Mouse (Mus musculus): ENCODE data around the gene Nbea. TPM values are rescaled to one million over a fixed set of nuclear protein-coding genes. Genes with fewer than 3 reads are reported as not detected.

Gene Nbea
- total RNA-seq, 1 experiment, result 9.1 TPM

DNA sequence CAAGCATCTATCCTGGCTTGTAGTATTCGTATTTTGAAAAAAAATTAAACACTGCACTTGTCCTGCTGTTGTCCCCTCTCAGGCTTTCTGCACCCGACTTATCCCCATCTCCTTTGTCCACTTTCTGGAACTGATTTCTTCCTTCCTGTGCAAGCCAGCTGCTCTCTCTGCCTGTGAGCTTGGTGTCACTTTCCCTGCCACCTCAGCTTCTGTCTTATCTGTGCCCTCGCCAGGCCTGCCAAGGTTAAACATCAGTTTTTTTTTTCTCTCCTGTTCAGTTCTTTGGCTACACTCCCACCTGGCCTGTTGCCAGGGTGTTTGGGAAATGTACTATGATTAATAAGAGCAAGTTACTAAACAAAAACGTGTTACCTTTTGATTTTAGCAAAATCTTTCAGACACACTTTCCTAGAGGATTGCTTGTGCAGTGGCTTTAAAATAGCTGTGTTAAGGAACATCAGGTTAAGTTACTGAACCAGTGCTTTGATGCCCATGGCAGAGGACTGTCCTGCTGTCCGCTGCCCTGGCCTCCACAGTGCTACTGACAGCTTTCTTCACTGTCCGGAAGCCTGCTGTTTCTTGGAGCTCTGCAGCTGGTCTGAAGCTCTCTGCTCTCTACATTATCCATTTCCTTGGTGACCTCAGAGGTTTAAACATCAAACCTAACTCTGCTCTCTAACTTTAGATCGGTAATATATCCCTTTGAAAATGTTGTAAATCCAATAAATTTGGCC lies 389.5 kb downstream of the Nbea start:
- Histone ChIP-seq H3K9me3 (ENCODE audit: control insufficient read depth, insufficient read depth, low read depth, low read length) (no peaks in the 10 kb centered on the region), H3K4me3 (ENCODE audit: insufficient read depth in 1 of 2, low read depth in 1 of 2, low read length in 2 of 2, poor library complexity in 1 of 2, severe bottlenecking in 1 of 2) (no peak overlapping the region), H3K36me3 (ENCODE audit: control insufficient read depth, insufficient read depth, low read length, poor library complexity, severe bottlenecking) (no peaks in the 10 kb centered on the region), H3K9ac (ENCODE audit: insufficient read depth, low read depth, low read length, poor library complexity, severe bottlenecking) (no peak overlapping the region), H3K27ac (ENCODE audit: insufficient read depth, low read depth, low read length, poor library complexity, severe bottlenecking) (no peak overlapping the region), H3K4me1 (ENCODE audit: control insufficient read depth in 2 of 2, insufficient read depth in 2 of 2, low read length in 2 of 2, poor library complexity in 1 of 2) (no peaks in the 10 kb centered on the region)
- in situ Hi-C loops (cut with MboI; ENCODE audit: low sequenced_read_pairs in 2 of 2, unreplicated experiment in 2 of 2), result no loop called here
- TF ChIP-seq ZNF384 (IDR thresholded peaks at IDR 0.05; ENCODE audit: low read depth, low read length) (no peak), HCFC1 (IDR thresholded peaks at IDR 0.05; ENCODE audit: borderline replicate concordance, insufficient read depth, low read length) (no peak), MAFK (IDR thresholded peaks at IDR 0.05; ENCODE audit: insufficient read depth, low read depth, low read length) (no peak), ZC3H11A (IDR thresholded peaks at IDR 0.05; ENCODE audit: borderline replicate concordance, low read depth, low read length) (no peak), CHD2 (IDR thresholded peaks at IDR 0.05; ENCODE audit: low read depth, low read length) (no peak)
- no peak for DNase-seq (ENCODE audit: low read depth, low spot score)

DNA sequence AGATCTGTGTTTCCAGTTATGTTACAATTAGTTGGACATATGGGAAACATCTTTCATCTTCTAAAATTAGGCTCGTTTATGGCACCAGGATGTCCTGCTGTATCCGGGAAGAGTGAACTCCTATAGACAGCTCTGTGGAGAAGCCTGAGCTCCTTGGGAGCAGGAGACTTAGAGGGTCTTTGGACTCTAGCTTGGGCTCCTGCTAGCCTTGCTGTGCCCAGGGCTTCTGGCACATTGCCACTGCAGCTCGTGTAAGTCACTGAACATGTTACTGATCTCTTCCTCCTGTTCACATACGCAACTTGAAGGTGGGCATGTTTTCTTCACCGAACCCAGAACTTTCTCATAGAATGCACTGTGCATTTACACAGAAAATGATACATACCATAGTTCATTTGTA lies 391.2 kb downstream of the Nbea start:
- in situ Hi-C loops (cut with MboI; ENCODE audit: low sequenced_read_pairs in 2 of 2, unreplicated experiment in 2 of 2), result no loop called here
- H3K4me3 ChIP-seq (ENCODE audit: insufficient read depth in 1 of 2, low read depth in 1 of 2, low read length in 2 of 2, poor library complexity in 1 of 2, severe bottlenecking in 1 of 2), result no peak overlapping the region
- no peaks in the 10 kb centered on the region for H3K36me3 ChIP-seq (ENCODE audit: control insufficient read depth, insufficient read depth, low read length, poor library complexity, severe bottlenecking)
- TF ChIP-seq CHD2 (IDR thresholded peaks at IDR 0.05; ENCODE audit: low read depth, low read length), result no peak
- TF ChIP-seq ZNF384 (IDR thresholded peaks at IDR 0.05; ENCODE audit: low read depth, low read length), result no peak
- no peak for TF ChIP-seq HCFC1 (IDR thresholded peaks at IDR 0.05; ENCODE audit: borderline replicate concordance, insufficient read depth, low read length)
- TF ChIP-seq MAFK (IDR thresholded peaks at IDR 0.05; ENCODE audit: insufficient read depth, low read depth, low read length), result no peak
- TF ChIP-seq ZC3H11A (IDR thresholded peaks at IDR 0.05; ENCODE audit: borderline replicate concordance, low read depth, low read length), result no peak
- no peak for DNase-seq (ENCODE audit: low read depth, low spot score)
- no peak overlapping the region for H3K9ac ChIP-seq (ENCODE audit: insufficient read depth, low read depth, low read length, poor library complexity, severe bottlenecking)
- no peaks in the 10 kb centered on the region for H3K9me3 ChIP-seq (ENCODE audit: control insufficient read depth, insufficient read depth, low read depth, low read length)
- H3K27ac ChIP-seq (ENCODE audit: insufficient read depth, low read depth, low read length, poor library complexity, severe bottlenecking), result no peak overlapping the region
- no peaks in the 10 kb centered on the region for H3K4me1 ChIP-seq (ENCODE audit: control insufficient read depth in 2 of 2, insufficient read depth in 2 of 2, low read length in 2 of 2, poor library complexity in 1 of 2)

- Histone ChIP-seq H3K36me3 (ENCODE audit: control insufficient read depth, insufficient read depth, low read length, poor library complexity, severe bottlenecking) (no peaks in the 10 kb centered on the region), H3K4me1 (ENCODE audit: control insufficient read depth in 2 of 2, insufficient read depth in 2 of 2, low read length in 2 of 2, poor library complexity in 1 of 2) (peaks cover 0 to 4% of the 10 kb centered on the region in 2 experiments; a peak in 1 of 4 replicates), H3K9me3 (ENCODE audit: control insufficient read depth, insufficient read depth, low read depth, low read length) (no peaks in the 10 kb centered on the region), H3K27ac (ENCODE audit: insufficient read depth, low read depth, low read length, poor library complexity, severe bottlenecking) (no peak overlapping the region), H3K9ac (ENCODE audit: insufficient read depth, low read depth, low read length, poor library complexity, severe bottlenecking) (no peak overlapping the region), H3K4me3 (ENCODE audit: insufficient read depth in 1 of 2, low read depth in 1 of 2, low read length in 2 of 2, poor library complexity in 1 of 2, severe bottlenecking in 1 of 2) (no peak overlapping the region)
- no peak for DNase-seq (ENCODE audit: low read depth, low spot score)
- in situ Hi-C loops (cut with MboI; ENCODE audit: low sequenced_read_pairs in 2 of 2, unreplicated experiment in 2 of 2), result no loop called here
- TF ChIP-seq ZC3H11A (IDR thresholded peaks at IDR 0.05; ENCODE audit: borderline replicate concordance, low read depth, low read length) (no peak), ZNF384 (IDR thresholded peaks at IDR 0.05; ENCODE audit: low read depth, low read length) (no peak), HCFC1 (IDR thresholded peaks at IDR 0.05; ENCODE audit: borderline replicate concordance, insufficient read depth, low read length) (no peak), MAFK (IDR thresholded peaks at IDR 0.05; ENCODE audit: insufficient read depth, low read depth, low read length) (no peak), CHD2 (IDR thresholded peaks at IDR 0.05; ENCODE audit: low read depth, low read length) (no peak)
Measured at GRCm38 (mm10) chr3:55790609-55791008, 392.9 kb downstream of the Nbea start.

DNA sequence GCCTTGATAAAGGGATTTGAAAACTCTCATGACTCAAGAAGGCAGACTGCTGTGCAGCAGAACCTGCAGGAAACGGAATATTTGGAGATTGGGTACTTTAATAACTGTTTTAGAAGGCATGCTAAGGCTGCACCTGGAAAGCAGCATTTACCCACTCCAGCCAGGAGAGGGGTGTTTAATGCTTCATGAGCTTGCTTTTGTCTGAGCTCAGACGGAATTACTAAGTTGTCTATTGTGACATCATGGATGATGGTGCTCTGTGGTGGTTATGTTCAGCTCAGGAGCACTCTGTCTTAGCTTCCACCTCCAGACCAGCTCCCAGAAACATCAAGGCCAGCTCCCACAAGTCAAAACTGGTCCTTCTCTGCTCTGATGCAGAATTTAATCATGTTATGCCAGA lies 393.6 kb downstream of the Nbea start:
- Histone ChIP-seq H3K9me3 (ENCODE audit: control insufficient read depth, insufficient read depth, low read depth, low read length) (no peaks in the 10 kb centered on the region), H3K4me1 (ENCODE audit: control insufficient read depth in 2 of 2, insufficient read depth in 2 of 2, low read length in 2 of 2, poor library complexity in 1 of 2) (peaks cover 0 to 4% of the 10 kb centered on the region in 2 experiments; a peak in 1 of 4 replicates), H3K36me3 (ENCODE audit: control insufficient read depth, insufficient read depth, low read length, poor library complexity, severe bottlenecking) (no peaks in the 10 kb centered on the region), H3K4me3 (ENCODE audit: insufficient read depth in 1 of 2, low read depth in 1 of 2, low read length in 2 of 2, poor library complexity in 1 of 2, severe bottlenecking in 1 of 2) (no peak overlapping the region), H3K9ac (ENCODE audit: insufficient read depth, low read depth, low read length, poor library complexity, severe bottlenecking) (no peak overlapping the region), H3K27ac (ENCODE audit: insufficient read depth, low read depth, low read length, poor library complexity, severe bottlenecking) (no peak overlapping the region)
- in situ Hi-C loops (cut with MboI; ENCODE audit: low sequenced_read_pairs in 2 of 2, unreplicated experiment in 2 of 2), result no loop called here
- DNase-seq (ENCODE audit: low read depth, low spot score), result no peak
- TF ChIP-seq MAFK (IDR thresholded peaks at IDR 0.05; ENCODE audit: insufficient read depth, low read depth, low read length) (no peak), ZNF384 (IDR thresholded peaks at IDR 0.05; ENCODE audit: low read depth, low read length) (no peak), HCFC1 (IDR thresholded peaks at IDR 0.05; ENCODE audit: borderline replicate concordance, insufficient read depth, low read length) (no peak), ZC3H11A (IDR thresholded peaks at IDR 0.05; ENCODE audit: borderline replicate concordance, low read depth, low read length) (no peak), CHD2 (IDR thresholded peaks at IDR 0.05; ENCODE audit: low read depth, low read length) (no peak)

All from ES-E14 (cell line).